Mouse (Mus musculus): ENCODE data around the gene Cfdp1. TPM values are rescaled to one million over a fixed set of nuclear protein-coding genes. Genes with fewer than 3 reads are reported as not detected.

Gene Cfdp1
- total RNA-seq, 1 experiment, result 190 TPM

GRCm38 (mm10) chr8:111782161-111782560, 71.9 kb downstream of the Cfdp1 start:
- in situ Hi-C loops (cut with MboI; ENCODE audit: low sequenced_read_pairs in 2 of 2, unreplicated experiment in 2 of 2), result no loop called here
- DNase-seq (ENCODE audit: low read depth, low spot score), result no peak
- H3K9ac ChIP-seq (ENCODE audit: insufficient read depth, low read depth, low read length, poor library complexity, severe bottlenecking), result no peak overlapping the region
- H3K4me1 ChIP-seq (ENCODE audit: control insufficient read depth in 2 of 2, insufficient read depth in 2 of 2, low read length in 2 of 2, poor library complexity in 1 of 2), result peaks cover 10 to 27% of the 10 kb centered on the region in 2 experiments
- no peak overlapping the region for H3K27ac ChIP-seq (ENCODE audit: insufficient read depth, low read depth, low read length, poor library complexity, severe bottlenecking)
- H3K4me3 ChIP-seq (ENCODE audit: insufficient read depth in 1 of 2, low read depth in 1 of 2, low read length in 2 of 2, poor library complexity in 1 of 2, severe bottlenecking in 1 of 2), result no peak overlapping the region
- no peaks in the 10 kb centered on the region for H3K9me3 ChIP-seq (ENCODE audit: control insufficient read depth, insufficient read depth, low read depth, low read length)
- H3K36me3 ChIP-seq (ENCODE audit: control insufficient read depth, insufficient read depth, low read length, poor library complexity, severe bottlenecking), result peaks cover 13% of the 10 kb centered on the region
- TF ChIP-seq HCFC1 (IDR thresholded peaks at IDR 0.05; ENCODE audit: borderline replicate concordance, insufficient read depth, low read length) (no peak), CHD2 (IDR thresholded peaks at IDR 0.05; ENCODE audit: low read depth, low read length) (no peak), MAFK (IDR thresholded peaks at IDR 0.05; ENCODE audit: insufficient read depth, low read depth, low read length) (no peak), ZNF384 (IDR thresholded peaks at IDR 0.05; ENCODE audit: low read depth, low read length) (no peak), ZC3H11A (IDR thresholded peaks at IDR 0.05; ENCODE audit: borderline replicate concordance, low read depth, low read length) (no peak)

- H3K4me3 ChIP-seq (ENCODE audit: insufficient read depth in 1 of 2, low read depth in 1 of 2, low read length in 2 of 2, poor library complexity in 1 of 2, severe bottlenecking in 1 of 2), result no peak overlapping the region
- TF ChIP-seq HCFC1 (IDR thresholded peaks at IDR 0.05; ENCODE audit: borderline replicate concordance, insufficient read depth, low read length), result no peak
- TF ChIP-seq MAFK (IDR thresholded peaks at IDR 0.05; ENCODE audit: insufficient read depth, low read depth, low read length), result no peak
- TF ChIP-seq CHD2 (IDR thresholded peaks at IDR 0.05; ENCODE audit: low read depth, low read length), result no peak
- no peak for TF ChIP-seq ZNF384 (IDR thresholded peaks at IDR 0.05; ENCODE audit: low read depth, low read length)
- no peak for TF ChIP-seq ZC3H11A (IDR thresholded peaks at IDR 0.05; ENCODE audit: borderline replicate concordance, low read depth, low read length)
- DNase-seq (ENCODE audit: low read depth, low spot score), result no peak
- peaks cover 15% of the 10 kb centered on the region for H3K36me3 ChIP-seq (ENCODE audit: control insufficient read depth, insufficient read depth, low read length, poor library complexity, severe bottlenecking)
- no peak overlapping the region for H3K27ac ChIP-seq (ENCODE audit: insufficient read depth, low read depth, low read length, poor library complexity, severe bottlenecking)
- H3K4me1 ChIP-seq (ENCODE audit: control insufficient read depth in 2 of 2, insufficient read depth in 2 of 2, low read length in 2 of 2, poor library complexity in 1 of 2), result peaks cover 2 to 19% of the 10 kb centered on the region in 2 experiments
- H3K9me3 ChIP-seq (ENCODE audit: control insufficient read depth, insufficient read depth, low read depth, low read length), result no peaks in the 10 kb centered on the region
- in situ Hi-C loops (cut with MboI; ENCODE audit: low sequenced_read_pairs in 2 of 2, unreplicated experiment in 2 of 2), result no loop called here
- H3K9ac ChIP-seq (ENCODE audit: insufficient read depth, low read depth, low read length, poor library complexity, severe bottlenecking), result no peak overlapping the region
These were observed 73.2 kb downstream of the Cfdp1 start for GRCm38 (mm10) chr8:111780697-111781424.

- Histone ChIP-seq H3K4me1 (ENCODE audit: control insufficient read depth in 2 of 2, insufficient read depth in 2 of 2, low read length in 2 of 2, poor library complexity in 1 of 2) (peaks cover 8 to 13% of the 10 kb centered on the region in 2 experiments), H3K36me3 (ENCODE audit: control insufficient read depth, insufficient read depth, low read length, poor library complexity, severe bottlenecking) (peaks cover 15% of the 10 kb centered on the region), H3K27ac (ENCODE audit: insufficient read depth, low read depth, low read length, poor library complexity, severe bottlenecking) (no peak overlapping the region), H3K9me3 (ENCODE audit: control insufficient read depth, insufficient read depth, low read depth, low read length) (no peaks in the 10 kb centered on the region), H3K9ac (ENCODE audit: insufficient read depth, low read depth, low read length, poor library complexity, severe bottlenecking) (no peak overlapping the region), H3K4me3 (ENCODE audit: insufficient read depth in 1 of 2, low read depth in 1 of 2, low read length in 2 of 2, poor library complexity in 1 of 2, severe bottlenecking in 1 of 2) (no peak overlapping the region)
- no peak for DNase-seq (ENCODE audit: low read depth, low spot score)
- in situ Hi-C loops (cut with MboI; ENCODE audit: low sequenced_read_pairs in 2 of 2, unreplicated experiment in 2 of 2), result no loop called here
- no peak for TF ChIP-seq ZC3H11A (IDR thresholded peaks at IDR 0.05; ENCODE audit: borderline replicate concordance, low read depth, low read length)
- TF ChIP-seq HCFC1 (IDR thresholded peaks at IDR 0.05; ENCODE audit: borderline replicate concordance, insufficient read depth, low read length), result no peak
- TF ChIP-seq MAFK (IDR thresholded peaks at IDR 0.05; ENCODE audit: insufficient read depth, low read depth, low read length), result no peak
These were observed 74.4 kb downstream of the Cfdp1 start for GRCm38 (mm10) chr8:111779690-111780089.

DNA sequence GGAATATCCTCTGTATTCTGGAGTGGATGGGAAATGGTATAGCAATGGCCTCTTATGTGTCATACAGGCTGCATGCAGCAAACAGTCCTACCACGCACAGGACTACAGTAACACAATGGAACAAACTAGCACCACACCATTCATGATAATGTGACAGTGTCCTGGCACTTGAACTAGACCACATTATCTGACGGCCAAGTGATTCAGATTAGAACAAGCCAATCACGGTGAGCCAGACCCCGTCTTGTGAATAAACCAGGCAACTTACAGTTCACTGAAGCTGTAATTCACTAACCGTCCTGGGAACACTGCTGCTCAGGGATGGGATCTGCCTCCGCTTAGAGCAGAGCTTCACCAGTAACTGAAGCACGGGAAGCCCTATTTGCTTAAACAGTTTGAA, 75.3 kb downstream of the Cfdp1 start:
- Histone ChIP-seq H3K9ac (ENCODE audit: insufficient read depth, low read depth, low read length, poor library complexity, severe bottlenecking) (no peak overlapping the region), H3K27ac (ENCODE audit: insufficient read depth, low read depth, low read length, poor library complexity, severe bottlenecking) (no peak overlapping the region), H3K9me3 (ENCODE audit: control insufficient read depth, insufficient read depth, low read depth, low read length) (no peaks in the 10 kb centered on the region), H3K4me1 (ENCODE audit: control insufficient read depth in 2 of 2, insufficient read depth in 2 of 2, low read length in 2 of 2, poor library complexity in 1 of 2) (peaks cover 8 to 16% of the 10 kb centered on the region in 2 experiments), H3K4me3 (ENCODE audit: insufficient read depth in 1 of 2, low read depth in 1 of 2, low read length in 2 of 2, poor library complexity in 1 of 2, severe bottlenecking in 1 of 2) (no peak overlapping the region), H3K36me3 (ENCODE audit: control insufficient read depth, insufficient read depth, low read length, poor library complexity, severe bottlenecking) (peaks cover 15% of the 10 kb centered on the region)
- TF ChIP-seq MAFK (IDR thresholded peaks at IDR 0.05; ENCODE audit: insufficient read depth, low read depth, low read length) (no peak), ZC3H11A (IDR thresholded peaks at IDR 0.05; ENCODE audit: borderline replicate concordance, low read depth, low read length) (no peak), CHD2 (IDR thresholded peaks at IDR 0.05; ENCODE audit: low read depth, low read length) (no peak), HCFC1 (IDR thresholded peaks at IDR 0.05; ENCODE audit: borderline replicate concordance, insufficient read depth, low read length) (no peak), ZNF384 (IDR thresholded peaks at IDR 0.05; ENCODE audit: low read depth, low read length) (no peak)
- no peak for DNase-seq (ENCODE audit: low read depth, low spot score)
- in situ Hi-C loops (cut with MboI; ENCODE audit: low sequenced_read_pairs in 2 of 2, unreplicated experiment in 2 of 2), result no loop called here
